Mouse (Mus musculus) midbrain, embryonic 13.5 days (tissue): ENCODE results near the gene Npr1. TPM values are rescaled to one million over a fixed set of nuclear protein-coding genes. Genes with fewer than 3 reads are reported as not detected.

Experiments
- ATAC-seq: fragments of 200-750 bp; cut with Nextera tagmentation; 2 replicates; pipeline ENCODE4 v1.8.0; 2017; ENCODE audit warnings: mild to moderate bottlenecking, moderate TSS enrichment, moderate library complexity
- H3K27ac ChIP-seq: fragments of 300-500 bp; sonication (generic); 2 replicates; pipeline ENCODE4 v1.5.1; 2015; ENCODE audit warnings: inconsistent platforms, mild to moderate bottlenecking, moderate library complexity
- H3K27me3 ChIP-seq: fragments of 300-500 bp; sonication (generic); 2 replicates; pipeline ENCODE4 v1.6.1; 2015; ENCODE audit warnings: mild to moderate bottlenecking, inconsistent platforms
- H3K36me3 ChIP-seq: fragments of 300-500 bp; sonication (generic); 2 replicates; pipeline ENCODE4 v1.6.1; 2015; ENCODE audit warnings: mild to moderate bottlenecking, inconsistent platforms
- H3K4me1 ChIP-seq: fragments of 300-500 bp; sonication (generic); replicated peaks from 2 replicates; pipeline ENCODE4 v1.6.1; 2015; ENCODE audit warnings: inconsistent platforms
- H3K4me2 ChIP-seq: fragments of 300-500 bp; sonication (generic); replicated peaks from 2 replicates; pipeline ENCODE4 v1.6.1; 2015; ENCODE audit warnings: moderate library complexity, mild to moderate bottlenecking, inconsistent platforms
- H3K4me3 ChIP-seq: fragments of 300-500 bp; sonication (generic); replicated peaks from 2 replicates; pipeline ENCODE4 v1.5.1; 2015; ENCODE audit warnings: mild to moderate bottlenecking, inconsistent platforms
- H3K9ac ChIP-seq: fragments of 300-500 bp; sonication (generic); replicated peaks from 2 replicates; pipeline ENCODE4 v1.6.1; 2015; ENCODE audit warnings: mild to moderate bottlenecking, inconsistent platforms
- H3K9me3 ChIP-seq: fragments of 300-500 bp; sonication (generic); 2 replicates; pipeline ENCODE4 v1.6.1; 2016; ENCODE audit warnings: mild to moderate bottlenecking, inconsistent platforms
- WGBS: fragments of 180-500 bp; shearing (Covaris S2); methylation state at CpG from one replicate; pipeline ENCODE4 v1.1.7; 2015; 5-methylcytosine and 5-hydroxymethylcytosine counted together
- polyA plus RNA-seq: library from polyadenylated mRNA; unstranded; fragments of >200 nt; fragmentation: Nextera tagmentation; extraction: Ambion mirVana; gene quantifications from 2 replicates; pipeline ENCODE4 v1.2.1, GENCODE M21; 2015

Gene Npr1
- polyA plus RNA-seq, 1 experiment from 2014 or later: 2.4 TPM

- ATAC-seq: peak; percentile 35; the same call in 1 of the 2 replicates
- Histone ChIP-seq H3K4me2 (peak overlapping the region; percentile 57), H3K9me3 (no peaks in the 10 kb centered on the region), H3K9ac (no peak overlapping the region), H3K27ac (peak overlapping the region; percentile 84), H3K36me3 (no peaks in the 10 kb centered on the region), H3K4me1 (peaks cover 18% of the 10 kb centered on the region), H3K4me3 (no peak overlapping the region), H3K27me3 (no peaks in the 10 kb centered on the region)
- WGBS: 35% methylated on average over 7 of the region's 7 CpGs
These were observed 18.6 kb downstream of the Npr1 start for GRCm38 (mm10) chr3:90447123-90447494.

- Histone ChIP-seq H3K4me2 (peak overlapping the region; percentile 57), H3K4me3 (peak overlapping the region; percentile 34), H3K9me3 (no peaks in the 10 kb centered on the region), H3K27me3 (no peaks in the 10 kb centered on the region), H3K27ac (peak overlapping the region; percentile 84), H3K9ac (peak overlapping the region; percentile 56), H3K4me1 (peaks cover 18% of the 10 kb centered on the region), H3K36me3 (no peaks in the 10 kb centered on the region)
- peak; percentile 95 for ATAC-seq
- WGBS: under 1% methylated on average over 17 of the region's 17 CpGs
These were observed 19.1 kb downstream of the Npr1 start for GRCm38 (mm10) chr3:90446389-90447122.

DNA sequence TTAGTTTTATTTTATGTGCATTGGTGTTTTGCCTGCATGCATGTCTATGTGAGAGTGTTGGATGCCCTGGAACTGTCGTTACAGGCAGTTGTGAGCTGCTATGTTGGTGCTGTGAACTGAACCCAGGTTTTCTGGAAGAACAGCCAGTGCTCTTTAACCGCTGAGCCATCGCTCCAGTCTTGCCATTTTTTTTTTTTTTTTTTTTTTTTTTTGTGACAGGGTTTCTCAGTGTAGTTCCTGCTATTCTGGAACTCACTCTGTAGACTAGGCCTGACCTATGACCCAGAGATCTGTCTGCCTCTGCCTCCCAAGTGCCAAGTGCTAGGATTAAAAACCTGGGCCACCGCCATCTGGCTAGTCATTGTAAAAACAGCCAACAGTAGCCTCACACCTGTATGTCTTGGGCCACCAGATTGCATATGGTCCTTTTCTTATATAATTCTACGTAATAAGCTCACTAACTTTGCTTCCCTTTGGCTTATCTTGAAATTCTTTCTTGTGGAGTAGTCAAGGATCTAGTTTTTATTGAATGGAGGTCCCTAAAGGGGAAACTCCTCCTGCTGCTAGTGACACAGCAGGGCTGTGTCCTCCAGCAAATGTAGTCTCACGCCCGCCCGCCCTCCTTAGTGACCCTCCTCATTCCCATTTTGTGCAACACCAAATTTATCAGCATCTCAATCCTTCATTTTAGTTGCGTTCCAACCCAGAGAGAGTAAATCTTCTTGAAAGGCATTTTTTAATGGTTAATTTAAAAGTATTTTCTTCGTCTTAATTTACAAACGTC is 20.1 kb downstream of the Npr1 start:
- H3K27ac ChIP-seq: peak overlapping the region; percentile 53; the same call in 1 of the 2 replicates
- no peak overlapping the region for H3K4me3 ChIP-seq

DNA sequence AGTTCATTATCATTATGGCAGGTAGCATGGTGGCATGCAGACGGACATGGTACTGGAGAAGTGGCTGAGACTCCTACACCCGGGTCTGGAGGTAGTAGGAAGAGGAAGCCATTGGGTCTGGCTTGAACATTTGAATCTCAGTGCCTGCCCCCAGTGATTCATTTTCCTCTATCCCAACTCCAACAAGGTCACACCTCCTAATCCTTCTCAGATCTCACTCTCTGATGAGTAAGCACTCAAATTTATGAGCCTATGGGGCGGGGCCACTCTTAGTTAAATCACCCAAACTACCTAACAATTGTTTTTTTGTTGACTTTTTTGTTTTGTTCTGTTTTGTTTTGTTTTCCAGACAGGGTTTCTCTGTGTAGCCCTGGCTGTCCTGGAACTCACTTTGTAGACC is 21.7 kb downstream of the Npr1 start:
- Histone ChIP-seq H3K4me3 (no peak overlapping the region), H3K4me1 (peaks cover 18% of the 10 kb centered on the region), H3K4me2 (no peak overlapping the region), H3K27me3 (no peaks in the 10 kb centered on the region), H3K9ac (no peak overlapping the region), H3K27ac (no peak overlapping the region), H3K9me3 (no peaks in the 10 kb centered on the region), H3K36me3 (no peaks in the 10 kb centered on the region)
- no peak for ATAC-seq
- WGBS: 85% methylated on average over 3 of the region's 3 CpGs

More for the DNA sequence above, 20.1 kb downstream of the Npr1 start:
- Histone ChIP-seq H3K4me2 (peak overlapping the region; percentile 57; the same call in 1 of the 2 replicates), H3K9me3 (no peaks in the 10 kb centered on the region), H3K36me3 (no peaks in the 10 kb centered on the region), H3K27me3 (no peaks in the 10 kb centered on the region), H3K9ac (no peak overlapping the region), H3K4me1 (peaks cover 18% of the 10 kb centered on the region)
- WGBS: 71% methylated on average over 11 of the region's 11 CpGs
- no peak for ATAC-seq

GRCm38 (mm10) chr3:90440756-90441155 is 24.9 kb downstream of the Npr1 start:
- H3K9ac ChIP-seq: no peak overlapping the region
- no peak for ATAC-seq
- 94% methylated on average over 2 of the region's 2 CpGs for WGBS
- H3K27me3 ChIP-seq: no peaks in the 10 kb centered on the region
- H3K9me3 ChIP-seq: no peaks in the 10 kb centered on the region
- no peak overlapping the region for H3K27ac ChIP-seq
- H3K4me3 ChIP-seq: no peak overlapping the region
- H3K4me2 ChIP-seq: no peak overlapping the region
- no peaks in the 10 kb centered on the region for H3K36me3 ChIP-seq
- peaks cover 3% of the 10 kb centered on the region for H3K4me1 ChIP-seq

GRCm38 (mm10) chr3:90437131-90437530 is 28.5 kb downstream of the Npr1 start:
- H3K27me3 ChIP-seq: no peaks in the 10 kb centered on the region
- no peak for ATAC-seq
- no peaks in the 10 kb centered on the region for H3K9me3 ChIP-seq
- WGBS: 81% methylated on average over 4 of the region's 4 CpGs
- H3K27ac ChIP-seq: no peak overlapping the region
- H3K4me1 ChIP-seq: peaks cover 14% of the 10 kb centered on the region
- no peak overlapping the region for H3K4me3 ChIP-seq
- H3K4me2 ChIP-seq: no peak overlapping the region
- H3K36me3 ChIP-seq: no peaks in the 10 kb centered on the region
- no peak overlapping the region for H3K9ac ChIP-seq

- WGBS: 60% methylated on average over 11 of the region's 11 CpGs
- ATAC-seq: no peak
- H3K27me3 ChIP-seq: no peaks in the 10 kb centered on the region
- no peaks in the 10 kb centered on the region for H3K9me3 ChIP-seq
- H3K4me3 ChIP-seq: peak overlapping the region; percentile 90
- peak overlapping the region; percentile 45 for H3K9ac ChIP-seq
- peaks cover 33% of the 10 kb centered on the region for H3K4me1 ChIP-seq
- H3K4me2 ChIP-seq: peak overlapping the region; percentile 99
- H3K36me3 ChIP-seq: 0 out of 2 replicates have a peak, but pooled peaks cover 5% of the 10 kb centered on the region
- H3K27ac ChIP-seq: peak overlapping the region; percentile 96
These were observed 31.5 kb downstream of the Npr1 start for GRCm38 (mm10) chr3:90434073-90434730.

- peak within 1 kb of the TSS; percentile 96 for H3K27ac ChIP-seq
- H3K27me3 ChIP-seq: no peaks in the 10 kb centered on the region
- H3K9me3 ChIP-seq: no peaks in the 10 kb centered on the region
- WGBS: under 1% methylated on average over 52 of the region's 52 CpGs
- H3K4me1 ChIP-seq: peaks cover 37% of the 10 kb centered on the region
- H3K4me2 ChIP-seq: peak within 1 kb of the TSS; percentile 99
- H3K9ac ChIP-seq: peak within 1 kb of the TSS; percentile 95
- 0 out of 2 replicates have a peak, but pooled peaks cover 7% of the 10 kb centered on the region for H3K36me3 ChIP-seq
- H3K4me3 ChIP-seq: peak within 1 kb of the TSS; percentile 90
- peak; percentile 100 for ATAC-seq
These were observed 32.2 kb downstream of the Npr1 start, which contains the start of gene Ints3 for GRCm38 (mm10) chr3:90433381-90434020. TSS of gene Ints3 (minus strand) at chr3:90433622.

- ATAC-seq: peak; percentile 43; the same call in 1 of the 2 replicates
- H3K9me3 ChIP-seq: no peaks in the 10 kb centered on the region
- 0 out of 2 replicates have a peak, but pooled peaks cover 11% of the 10 kb centered on the region for H3K36me3 ChIP-seq
- peak overlapping the region; percentile 96 for H3K27ac ChIP-seq
- H3K27me3 ChIP-seq: no peaks in the 10 kb centered on the region
- peak overlapping the region; percentile 95 for H3K9ac ChIP-seq
- H3K4me3 ChIP-seq: peak overlapping the region; percentile 90
- WGBS: 0% methylated on average over 12 of the region's 12 CpGs
- peaks cover 41% of the 10 kb centered on the region for H3K4me1 ChIP-seq
- H3K4me2 ChIP-seq: peak overlapping the region; percentile 99
These were observed 32.9 kb downstream of the Npr1 start for GRCm38 (mm10) chr3:90432811-90433219.

- Histone ChIP-seq H3K4me1 (peaks cover 41% of the 10 kb centered on the region), H3K4me3 (peak overlapping the region; percentile 90), H3K36me3 (0 out of 2 replicates have a peak, but pooled peaks cover 11% of the 10 kb centered on the region), H3K27ac (no peak overlapping the region), H3K27me3 (no peaks in the 10 kb centered on the region), H3K4me2 (peak overlapping the region; percentile 99), H3K9me3 (no peaks in the 10 kb centered on the region), H3K9ac (peak overlapping the region; percentile 95)
- no peak for ATAC-seq
- 15% methylated on average over 2 of the region's 2 CpGs for WGBS
These were observed 33.3 kb downstream of the Npr1 start for GRCm38 (mm10) chr3:90432348-90432747.

DNA sequence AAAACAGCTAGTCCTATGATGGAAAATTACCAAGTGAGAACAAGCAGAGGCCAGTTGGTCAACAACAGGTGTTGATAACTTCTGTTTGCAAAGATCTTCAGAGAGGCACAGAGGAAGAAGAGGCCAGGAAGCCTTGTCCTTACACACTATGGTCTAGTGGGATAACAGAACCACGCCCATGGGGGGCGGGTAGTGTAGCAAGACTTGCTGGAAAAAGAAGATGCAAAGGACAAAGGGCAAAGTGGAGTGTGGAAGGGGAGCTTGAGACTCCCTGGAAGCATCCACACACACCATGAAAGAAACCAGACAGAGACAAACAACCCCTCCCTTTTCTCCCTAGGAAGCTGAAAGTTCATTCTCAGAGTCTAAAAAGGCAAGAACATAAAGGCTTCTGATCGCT is 36.1 kb downstream of the Npr1 start:
- ATAC-seq: no peak
- H3K9me3 ChIP-seq: no peaks in the 10 kb centered on the region
- H3K9ac ChIP-seq: no peak overlapping the region
- peaks cover 15% of the 10 kb centered on the region; the same call in 1 of the 2 replicates for H3K36me3 ChIP-seq
- H3K27ac ChIP-seq: no peak overlapping the region
- 95% methylated on average over 3 of the region's 3 CpGs for WGBS
- peaks cover 41% of the 10 kb centered on the region for H3K4me1 ChIP-seq
- no peak overlapping the region for H3K4me3 ChIP-seq
- H3K4me2 ChIP-seq: no peak overlapping the region
- no peaks in the 10 kb centered on the region for H3K27me3 ChIP-seq
